Mouse (Mus musculus): ENCODE results near the gene Ccdc148.

- TF ChIP-seq CTCF (IDR thresholded peaks at IDR 0.05; ENCODE audit: extremely low read depth, insufficient read length, insufficient replicate concordance, low read depth, low read length) (no peak), POLR2A (IDR thresholded peaks at IDR 0.05; ENCODE audit: low read depth, low read length) (no peak)
These were observed 26.5 kb upstream of the Ccdc148 start for GRCm38 (mm10) chr2:59186966-59187365.

Measured in small intestine, adult 2 months (tissue).